Mouse (Mus musculus) heart, embryonic 12.5 days (tissue): Measurements from ENCODE around the gene Hist1h2bc. TPM values are rescaled to one million over a fixed set of nuclear protein-coding genes. Genes with fewer than 3 reads are reported as not detected.
"Not testable (repeated sequence)": the region's sequence is repeated elsewhere in the genome, so short reads cannot be mapped to it uniquely, and the experiment has no call there.

Experiments
- ATAC-seq: fragments of 200-750 bp; cut with Nextera tagmentation; 2 replicates; pipeline ENCODE4 v1.8.0; 2017; ENCODE audit warnings: moderate TSS enrichment, moderate library complexity; ENCODE audit not compliant: insufficient number of reproducible peaks, low FRiP score
- H3K27ac ChIP-seq: fragments of 300-500 bp; sonication (generic); 2 replicates; pipeline ENCODE4 v1.5.1; 2016; ENCODE audit warnings: mild to moderate bottlenecking, moderate library complexity; ENCODE audit not compliant: poor library complexity, severe bottlenecking
- H3K27me3 ChIP-seq: fragments of 300-500 bp; sonication (generic); replicated peaks from 2 replicates; pipeline ENCODE4 v1.6.1; 2016; ENCODE audit warnings: mild to moderate bottlenecking, moderate library complexity
- H3K36me3 ChIP-seq: fragments of 300-500 bp; sonication (generic); 2 replicates; pipeline ENCODE4 v1.6.1; 2016; ENCODE audit warnings: mild to moderate bottlenecking, moderate library complexity
- H3K4me1 ChIP-seq: fragments of 300-500 bp; sonication (generic); replicated peaks from 2 replicates; pipeline ENCODE4 v1.6.1; 2016; ENCODE audit warnings: mild to moderate bottlenecking
- H3K4me2 ChIP-seq: fragments of 300-500 bp; sonication (generic); 2 replicates; pipeline ENCODE4 v1.6.1; 2016; ENCODE audit warnings: mild to moderate bottlenecking, moderate library complexity
- H3K4me3 ChIP-seq: fragments of 300-500 bp; sonication (generic); 2 replicates; pipeline ENCODE4 v1.5.1; 2016; ENCODE audit warnings: mild to moderate bottlenecking
- H3K9ac ChIP-seq: fragments of 300-500 bp; sonication (generic); 2 replicates; pipeline ENCODE4 v1.6.1; 2016; ENCODE audit warnings: mild to moderate bottlenecking, moderate library complexity
- H3K9me3 ChIP-seq: fragments of 300-500 bp; sonication (generic); replicated peaks from 2 replicates; pipeline ENCODE4 v1.6.1; 2016; ENCODE audit warnings: mild to moderate bottlenecking, moderate library complexity
- WGBS: fragments of 180-500 bp; shearing (Covaris S2); methylation state at CpG from one replicate; pipeline ENCODE4 v1.1.7; 2016; 5-methylcytosine and 5-hydroxymethylcytosine counted together
- polyA plus RNA-seq: library from polyadenylated mRNA; unstranded; fragments of >200 nt; fragmentation: Nextera tagmentation; extraction: Ambion mirVana; gene quantifications from 2 replicates; pipeline ENCODE4 v1.2.1, GENCODE M21; 2016

Hist1h2bc gene
- polyA plus RNA-seq, result 43.6 and 49.5 TPM in 2 replicates

DNA sequence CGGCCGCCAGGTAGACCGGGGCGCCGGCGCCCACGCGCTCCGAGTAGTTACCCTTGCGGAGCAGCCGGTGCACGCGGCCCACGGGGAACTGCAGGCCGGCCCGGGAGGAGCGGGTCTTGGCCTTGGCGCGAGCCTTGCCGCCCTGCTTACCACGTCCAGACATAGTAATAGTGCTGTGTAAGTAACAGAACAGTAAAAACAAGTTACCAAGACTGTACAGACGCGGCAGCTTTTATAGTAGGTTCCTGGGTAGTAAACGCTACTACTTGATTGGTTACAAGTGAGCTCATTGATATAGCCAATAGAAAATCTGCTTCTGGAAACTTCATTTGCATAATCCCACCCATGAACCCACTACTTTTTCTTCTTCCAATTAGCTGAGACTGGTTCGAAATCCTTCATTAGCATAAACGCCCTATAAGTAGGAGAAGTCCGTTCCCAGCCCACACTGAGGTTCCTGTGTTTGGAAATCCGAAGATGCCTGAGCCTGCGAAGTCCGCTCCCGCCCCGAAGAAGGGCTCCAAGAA is at the start of gene Hist1h2bc, which contains the start of gene Hist1h2ac:
Hist1h2bc (plus strand) TSS at position 445 of the 527 bp plus-strand sequence.
Hist1h2ac (minus strand) TSS at position 194 of the 527 bp plus-strand sequence.
- peak; percentile 96 for ATAC-seq
- Histone ChIP-seq H3K4me3 (peak within 1 kb of the TSS; percentile 57), H3K9me3 (no peaks in the 10 kb centered on the region), H3K4me1 (peaks cover 13% of the 10 kb centered on the region), H3K4me2 (peak within 1 kb of the TSS; percentile 79), H3K9ac (peak within 1 kb of the TSS; percentile 79), H3K27ac (peak within 1 kb of the TSS; percentile 99), H3K36me3 (no peaks in the 10 kb centered on the region), H3K27me3 (no peaks in the 10 kb centered on the region)
- WGBS, result under 1% methylated on average over 32 of the region's 32 CpGs

DNA sequence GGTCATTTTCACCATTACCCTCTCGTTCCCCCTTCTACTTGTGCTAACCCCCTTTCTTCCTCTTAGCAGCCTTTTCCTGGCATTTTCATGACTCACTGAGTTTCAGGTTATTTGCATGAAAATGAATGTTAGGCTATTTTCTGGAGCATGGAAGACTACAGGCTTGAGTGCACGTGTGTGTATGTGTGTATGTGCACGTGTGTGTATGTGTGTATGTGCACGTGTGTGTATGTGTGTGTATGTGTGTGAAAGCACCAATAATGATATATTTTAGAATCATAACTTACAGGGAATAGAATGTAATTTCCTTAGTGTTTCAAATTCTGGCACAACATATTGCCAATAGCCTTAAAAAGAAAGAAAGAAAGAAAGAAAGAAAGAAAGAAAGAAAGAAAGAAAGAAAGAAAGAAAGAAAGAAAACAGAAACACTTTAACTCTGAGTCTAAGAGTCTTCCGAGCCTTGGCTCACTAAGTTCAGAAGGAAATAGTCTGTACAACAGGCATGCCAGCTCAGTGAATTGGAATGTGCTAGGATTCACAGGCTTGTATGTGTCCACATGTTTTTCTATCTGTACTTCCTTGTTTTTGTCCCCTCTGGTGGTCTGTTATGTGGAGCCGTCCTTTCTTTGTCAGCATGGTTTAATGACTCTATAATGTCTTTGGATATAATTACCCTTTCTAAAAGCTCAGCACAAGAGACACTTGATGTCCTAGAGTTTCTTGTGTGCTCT is 24.2 kb upstream of the Hist1h2bc start:
- Histone ChIP-seq H3K4me1 (no peaks in the 10 kb centered on the region), H3K9me3 (no peaks in the 10 kb centered on the region), H3K4me2 (no peak overlapping the region), H3K27ac (no peak overlapping the region), H3K9ac (no peak overlapping the region), H3K27me3 (no peaks in the 10 kb centered on the region), H3K4me3 (no peak overlapping the region), H3K36me3 (no peaks in the 10 kb centered on the region)
- ATAC-seq, result no peak
- WGBS, result 58% methylated on average over 6 of the region's 6 CpGs

DNA sequence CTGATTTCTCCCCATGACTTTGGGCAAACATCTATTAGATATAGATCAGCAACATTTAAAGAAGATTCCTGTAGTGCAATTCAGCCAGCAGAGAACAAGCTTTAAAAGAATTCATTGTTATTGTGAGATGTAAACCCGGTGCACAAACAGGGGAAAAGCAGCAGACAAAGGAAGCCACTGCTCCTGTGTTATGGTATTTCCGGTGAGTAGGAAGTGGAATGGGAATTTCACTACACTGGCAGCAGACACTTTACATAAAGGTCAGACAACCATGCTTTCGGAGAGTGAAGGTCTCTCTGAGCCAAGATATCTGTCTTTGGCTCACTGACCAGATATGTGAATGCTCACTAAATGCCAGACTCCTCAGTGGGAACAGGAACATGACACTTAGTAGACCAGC is 21.5 kb upstream of the Hist1h2bc start:
- Histone ChIP-seq H3K9me3 (no peaks in the 10 kb centered on the region), H3K4me1 (no peaks in the 10 kb centered on the region), H3K36me3 (no peaks in the 10 kb centered on the region), H3K27me3 (no peaks in the 10 kb centered on the region), H3K4me3 (no peak overlapping the region), H3K9ac (no peak overlapping the region), H3K27ac (no peak overlapping the region), H3K4me2 (no peak overlapping the region)
- 45% methylated on average over 3 of the region's 3 CpGs for WGBS
- no peak for ATAC-seq

DNA sequence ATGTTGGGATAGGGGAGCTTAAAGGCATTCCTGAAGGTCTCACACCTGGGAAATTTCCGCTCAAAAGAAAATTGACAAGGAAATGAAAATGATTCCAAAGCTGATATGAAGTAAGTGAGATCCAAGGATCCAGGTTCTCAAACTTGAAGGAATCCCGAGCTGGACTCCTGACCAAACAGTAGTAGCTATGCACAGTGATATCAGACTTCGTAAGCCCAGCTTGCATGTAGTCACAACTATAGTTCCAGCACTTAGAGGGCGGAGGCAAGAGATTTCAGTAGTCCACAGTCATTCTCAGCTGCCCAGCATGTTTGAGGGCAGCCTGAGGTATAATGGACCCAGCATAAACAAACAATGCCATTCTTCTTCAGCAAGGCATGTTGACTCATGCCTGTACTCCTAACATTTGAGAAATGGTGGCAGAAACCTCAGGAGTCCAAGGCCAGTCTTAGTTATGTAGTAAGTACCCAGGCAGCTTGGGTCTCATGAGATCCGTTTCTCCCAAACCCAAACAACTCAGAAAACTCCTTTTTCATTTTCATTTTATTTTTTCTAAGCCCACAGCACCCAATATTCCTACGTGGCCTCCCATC is 1.9 kb upstream of the Hist1h2bc start:
- Histone ChIP-seq H3K27me3 (no peaks in the 10 kb centered on the region), H3K27ac (no peak overlapping the region), H3K4me1 (peaks cover 13% of the 10 kb centered on the region), H3K4me2 (no peak overlapping the region), H3K36me3 (no peaks in the 10 kb centered on the region), H3K4me3 (no peak overlapping the region), H3K9ac (no peak overlapping the region), H3K9me3 (no peaks in the 10 kb centered on the region)
- WGBS, result 82% methylated on average over 6 of the region's 6 CpGs
- no peak for ATAC-seq

DNA sequence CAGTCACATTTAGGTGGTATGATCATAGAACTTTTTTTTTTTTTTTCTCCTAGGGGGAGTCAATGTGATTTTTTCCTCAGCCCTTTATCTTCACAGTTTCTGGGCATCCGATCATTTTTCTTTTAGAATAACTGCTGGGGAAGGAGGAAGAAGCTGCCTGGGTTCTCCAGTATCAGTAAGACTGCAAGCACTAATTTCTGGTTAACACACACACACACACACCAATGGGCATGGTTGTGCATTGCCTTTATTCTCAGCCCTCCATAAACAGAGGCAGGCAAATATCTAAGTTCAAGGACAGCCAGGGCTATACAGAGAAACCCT is 1.4 kb upstream of the Hist1h2bc start:
- no peak for ATAC-seq
- Histone ChIP-seq H3K27ac (peak overlapping the region; percentile 96), H3K27me3 (no peaks in the 10 kb centered on the region), H3K4me1 (peaks cover 13% of the 10 kb centered on the region), H3K9ac (peak overlapping the region; percentile 72), H3K4me2 (peak overlapping the region; percentile 69), H3K9me3 (no peaks in the 10 kb centered on the region), H3K4me3 (peak overlapping the region; percentile 48), H3K36me3 (no peaks in the 10 kb centered on the region)
- whole genome bisulfite sequencing, result 45% methylated on average over 1 of the region's 1 CpGs

DNA sequence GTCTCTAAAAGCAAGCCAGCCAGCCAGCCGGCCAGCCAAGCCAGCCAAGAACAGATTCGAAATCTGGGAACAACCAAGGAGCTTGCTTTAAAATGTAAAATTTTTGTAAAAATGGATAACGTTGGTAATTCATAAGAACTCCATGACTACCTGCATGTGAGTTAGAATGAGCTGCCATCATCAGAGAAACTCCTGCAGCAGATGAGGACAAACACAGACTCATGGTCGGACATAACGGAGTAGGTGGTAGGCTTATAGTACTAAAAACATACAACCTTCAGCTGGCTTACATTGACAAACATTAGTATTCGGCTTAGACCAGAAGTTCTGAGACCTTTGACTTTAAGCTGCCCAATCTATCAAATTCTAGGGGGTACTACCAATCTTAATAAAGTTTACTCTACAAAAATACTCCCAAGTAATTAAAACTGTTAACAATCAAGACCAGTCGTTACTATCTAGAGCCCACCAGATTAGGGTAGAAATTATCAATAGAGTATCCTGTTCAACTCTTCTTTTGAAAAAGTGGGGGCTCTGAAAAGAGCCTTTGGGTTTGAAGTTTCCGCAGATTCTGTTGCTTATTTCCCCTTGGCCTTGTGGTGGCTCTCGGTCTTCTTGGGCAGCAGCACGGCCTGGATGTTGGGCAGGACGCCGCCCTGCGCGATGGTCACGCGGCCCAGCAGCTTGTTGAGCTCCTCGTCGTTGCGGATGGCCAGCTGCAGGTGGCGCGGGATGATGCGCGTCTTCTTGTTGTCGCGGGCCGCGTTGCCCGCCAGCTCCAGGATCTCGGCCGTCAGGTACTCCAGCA is 848 bp upstream of the Hist1h2bc start:
- Histone ChIP-seq H3K9ac (peak overlapping the region; percentile 73), H3K4me2 (peak overlapping the region; percentile 69), H3K4me1 (peaks cover 13% of the 10 kb centered on the region), H3K4me3 (peak overlapping the region; percentile 48), H3K27ac (peak overlapping the region; percentile 96)
- ATAC-seq, result peak; percentile 51
- 11% methylated on average over 16 of the region's 30 CpGs for WGBS
- H3K27me3 ChIP-seq, H3K9me3 ChIP-seq, H3K36me3 ChIP-seq: not testable (repeated sequence)

DNA sequence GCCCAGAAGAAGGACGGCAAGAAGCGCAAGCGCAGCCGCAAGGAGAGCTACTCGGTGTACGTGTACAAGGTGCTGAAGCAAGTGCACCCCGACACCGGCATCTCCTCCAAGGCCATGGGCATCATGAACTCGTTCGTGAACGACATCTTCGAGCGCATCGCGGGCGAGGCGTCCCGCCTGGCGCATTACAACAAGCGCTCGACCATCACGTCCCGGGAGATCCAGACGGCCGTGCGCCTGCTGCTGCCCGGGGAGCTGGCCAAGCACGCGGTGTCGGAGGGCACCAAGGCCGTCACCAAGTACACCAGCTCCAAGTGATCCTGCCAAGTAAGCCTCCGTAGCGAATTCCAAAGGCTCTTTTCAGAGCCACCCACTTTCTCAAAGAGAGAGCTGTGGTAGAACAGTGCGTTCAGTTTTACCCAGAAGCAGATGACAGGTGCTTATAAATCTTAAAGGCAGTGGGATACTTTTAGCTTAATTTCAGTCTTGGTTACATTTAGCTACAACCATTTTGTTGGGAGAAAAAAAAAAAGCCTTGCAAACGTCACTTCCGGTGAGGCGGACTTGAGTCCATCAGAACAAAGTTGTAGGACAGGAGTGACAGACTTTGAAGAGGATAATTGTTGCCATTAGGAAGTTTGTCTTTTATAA is 421 bp downstream of the Hist1h2bc start:
- ATAC-seq, result peak; percentile 23
- Histone ChIP-seq H3K27ac (peak overlapping the region; percentile 99), H3K9ac (peak overlapping the region; percentile 79), H3K4me1 (peaks cover 13% of the 10 kb centered on the region), H3K4me3 (peak overlapping the region; percentile 57), H3K4me2 (peak overlapping the region; percentile 79)
- not testable (repeated sequence) for H3K9me3 ChIP-seq, H3K27me3 ChIP-seq, H3K36me3 ChIP-seq
- WGBS, result under 1% methylated on average over 19 of the region's 37 CpGs

DNA sequence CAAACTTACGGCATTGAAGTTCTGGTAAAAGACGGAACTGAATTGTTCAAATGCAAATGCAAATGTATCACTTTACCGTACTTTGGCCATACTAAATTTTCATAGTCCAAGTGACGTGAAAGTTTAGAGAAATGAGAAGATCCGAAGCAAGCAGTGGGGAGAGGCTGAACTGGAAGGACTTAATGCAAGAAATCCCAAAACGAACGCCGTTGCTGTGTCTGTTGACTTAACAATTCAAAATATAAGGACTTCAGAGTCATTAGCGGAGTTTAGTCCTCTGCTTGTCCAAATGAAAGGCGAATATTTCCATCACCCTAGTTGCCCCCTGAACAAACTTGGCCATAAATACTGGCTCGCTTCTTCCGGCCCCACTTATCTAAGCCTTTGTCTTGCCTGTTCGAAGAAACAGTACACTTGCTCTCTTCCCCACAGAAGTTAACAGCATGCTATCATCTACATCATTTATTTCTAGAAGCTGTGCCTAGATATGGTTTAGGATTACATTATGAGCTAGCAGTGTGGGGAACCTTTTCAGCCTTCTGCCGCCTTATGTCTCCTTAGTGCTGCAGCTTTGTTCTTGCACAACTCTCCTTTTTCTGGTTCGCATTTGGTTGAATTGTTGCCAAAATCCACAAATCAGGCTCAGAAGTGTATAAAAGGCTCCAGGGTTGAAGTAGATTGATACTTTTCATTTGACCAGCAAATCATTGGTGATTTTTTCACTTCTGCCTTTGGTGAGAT is 1.3 kb downstream of the Hist1h2bc start:
- 9% methylated on average over 15 of the region's 15 CpGs for WGBS

DNA sequence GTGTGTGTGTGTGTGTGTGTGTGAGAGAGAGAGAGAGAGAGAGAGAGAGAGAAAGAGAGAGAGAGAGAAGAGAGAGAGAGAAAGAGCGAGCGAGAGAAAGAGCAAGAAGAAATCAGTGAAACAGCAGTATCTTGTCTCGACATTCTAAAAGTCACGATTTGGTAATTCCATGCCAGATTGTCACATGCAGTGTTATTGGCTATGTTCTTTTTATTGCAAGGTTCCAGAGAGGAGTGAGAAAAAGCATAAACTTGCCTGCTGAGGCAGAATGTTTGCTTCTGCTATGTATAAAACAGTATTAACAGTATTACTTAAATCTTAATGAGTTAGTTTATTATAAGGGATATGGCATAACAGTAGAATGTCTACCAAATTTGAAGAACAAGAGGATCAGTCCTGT is 2.0 kb downstream of the Hist1h2bc start:
- 63% methylated on average over 4 of the region's 4 CpGs for WGBS
- Histone ChIP-seq H3K27ac (peak overlapping the region; percentile 99), H3K36me3 (no peaks in the 10 kb centered on the region), H3K4me2 (peak overlapping the region; percentile 79), H3K4me1 (peaks cover 15% of the 10 kb centered on the region), H3K9me3 (no peaks in the 10 kb centered on the region), H3K4me3 (peak overlapping the region; percentile 57), H3K27me3 (no peaks in the 10 kb centered on the region), H3K9ac (peak overlapping the region; percentile 66)
- no peak for ATAC-seq

More for the DNA sequence above, 1.3 kb downstream of the Hist1h2bc start:
- H3K4me3 ChIP-seq, result peak overlapping the region; percentile 57
- no peaks in the 10 kb centered on the region for H3K9me3 ChIP-seq
- no peak for ATAC-seq
- peak overlapping the region; percentile 79 for H3K4me2 ChIP-seq
- H3K4me1 ChIP-seq, result peaks cover 13% of the 10 kb centered on the region
- peak overlapping the region; percentile 99 for H3K27ac ChIP-seq
- no peaks in the 10 kb centered on the region for H3K36me3 ChIP-seq
- H3K27me3 ChIP-seq, result no peaks in the 10 kb centered on the region
- peak overlapping the region; percentile 66 for H3K9ac ChIP-seq

DNA sequence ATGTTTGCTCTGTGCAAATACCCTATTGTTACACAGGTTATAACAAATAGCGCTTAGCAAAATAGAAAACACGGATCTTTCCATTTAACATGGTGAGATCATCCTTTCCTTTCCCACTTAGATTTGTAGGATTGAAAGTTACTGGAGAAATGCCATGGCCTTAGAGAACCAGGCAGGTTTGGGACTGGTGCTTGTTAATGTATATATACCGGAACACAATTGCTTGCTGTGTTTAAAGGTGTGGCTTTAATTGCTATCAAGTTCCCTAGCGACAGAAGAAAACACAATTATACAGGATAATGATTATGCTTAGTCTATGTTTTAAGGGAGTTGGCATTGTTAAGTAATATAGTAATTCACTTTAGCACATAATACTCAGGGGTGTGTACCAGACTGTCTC is 3.2 kb downstream of the Hist1h2bc start:
- Histone ChIP-seq H3K9ac (no peak overlapping the region), H3K4me1 (peaks cover 15% of the 10 kb centered on the region), H3K36me3 (no peaks in the 10 kb centered on the region), H3K4me2 (no peak overlapping the region), H3K4me3 (no peak overlapping the region), H3K9me3 (no peaks in the 10 kb centered on the region), H3K27ac (no peak overlapping the region), H3K27me3 (no peaks in the 10 kb centered on the region)
- 81% methylated on average over 4 of the region's 4 CpGs for WGBS
- no peak for ATAC-seq
